Mouse (Mus musculus) heart, adult 18-20 months (tissue): ENCODE data around the gene Ggcx. TPM values are rescaled to one million over a fixed set of nuclear protein-coding genes. Genes with fewer than 3 reads are reported as not detected.
"Not testable (repeated sequence)": the region's sequence is repeated elsewhere in the genome, so short reads cannot be mapped to it uniquely, and the experiment has no call there.

ENCODE experiments used
- DNase-seq, 2 experiments: peaks; one replicate each; pipeline ENCODE4 v3.0.0; 2021 to 2022; ENCODE audit warnings: mixed read lengths in 1 of 2
- total RNA-seq, 2 experiments: library from RNA; stranded (reverse); gene quantifications; 2 replicates each; pipeline ENCODE4 v1.2.3; 2021

The Ggcx gene
- total RNA-seq, 2 experiments from 2014 or later, result 26.0 to 34.2 TPM

DNA sequence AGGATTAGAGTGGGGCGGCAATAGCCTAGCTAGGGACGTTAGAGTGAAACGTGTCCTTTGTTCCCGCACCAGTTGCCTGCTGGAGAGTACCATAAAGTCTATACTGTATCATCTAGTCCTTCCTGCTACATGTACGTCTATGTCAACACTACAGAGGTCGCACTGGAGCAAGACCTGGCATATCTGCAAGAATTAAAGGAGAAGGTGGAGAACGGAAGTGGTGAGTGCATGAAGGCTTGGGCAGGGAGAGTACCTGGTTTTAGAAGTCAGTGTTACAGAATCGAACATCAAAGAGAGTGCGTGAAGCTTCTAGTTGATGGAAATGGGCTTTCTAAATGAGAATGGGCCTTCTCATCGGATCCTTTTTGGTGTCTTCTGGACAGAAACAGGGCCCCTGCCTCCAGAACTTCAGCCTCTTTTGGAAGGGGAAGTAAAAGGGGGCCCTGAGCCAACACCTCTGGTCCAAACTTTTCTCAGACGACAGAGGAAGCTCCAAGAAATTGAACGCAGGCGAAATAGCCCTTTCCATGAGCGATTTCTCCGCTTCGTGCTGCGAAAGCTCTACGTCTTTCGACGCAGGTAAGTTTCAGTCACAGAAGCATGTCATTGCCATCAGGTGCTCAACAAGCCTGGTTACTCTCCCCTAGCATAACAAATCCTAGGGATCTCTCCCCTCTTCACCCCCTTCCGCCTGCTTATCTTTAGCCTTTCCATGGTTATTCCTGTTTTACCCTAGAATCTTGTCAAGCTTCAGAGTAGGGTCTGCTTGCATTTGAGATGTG lies 15.1 kb downstream of the Ggcx start:
- no peak for DNase-seq

DNA sequence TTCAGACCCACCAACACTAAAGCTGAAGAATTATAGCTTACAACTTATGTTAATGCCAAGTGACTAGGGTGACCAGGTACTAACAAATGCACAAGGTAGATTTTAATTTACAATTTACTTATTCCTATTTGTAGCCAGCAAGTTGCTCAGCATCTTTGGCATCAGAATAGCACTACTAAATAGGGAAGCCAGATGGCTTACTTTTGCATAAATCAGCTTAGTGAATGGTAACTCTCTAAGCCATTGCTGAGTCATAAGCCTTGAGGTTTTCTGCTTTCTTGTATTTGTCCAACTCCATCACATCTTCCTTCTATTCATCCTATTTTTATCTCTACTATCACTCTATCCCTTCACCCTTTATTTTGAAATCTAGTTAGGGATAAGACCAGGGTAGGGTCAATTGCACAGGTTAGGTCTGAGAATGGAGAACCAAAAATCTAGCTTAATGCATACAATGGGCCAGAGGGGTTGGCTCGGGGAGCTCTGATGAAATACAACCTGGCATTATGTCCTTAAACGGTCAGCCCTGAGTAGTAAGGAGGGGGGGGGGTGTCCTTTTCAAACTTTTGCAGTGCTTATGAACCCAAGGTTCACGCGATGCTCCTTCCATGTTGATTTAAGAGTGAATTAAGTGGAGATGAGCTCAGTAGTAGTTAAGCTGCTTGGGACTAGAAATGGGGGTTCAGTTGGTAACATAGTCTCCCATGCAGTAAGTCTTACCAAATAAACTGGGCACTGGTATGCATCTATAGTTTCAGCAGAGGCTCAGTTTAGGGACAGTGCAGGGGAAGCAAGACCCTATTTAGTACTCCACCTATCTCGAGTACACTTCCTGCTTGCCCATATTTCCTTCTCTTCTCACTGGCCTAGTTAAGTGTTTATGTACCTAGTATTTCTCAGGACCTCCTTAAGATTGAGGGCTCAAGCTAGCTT lies 17.1 kb downstream of the Ggcx start:
- DNase-seq, result no peak

DNA sequence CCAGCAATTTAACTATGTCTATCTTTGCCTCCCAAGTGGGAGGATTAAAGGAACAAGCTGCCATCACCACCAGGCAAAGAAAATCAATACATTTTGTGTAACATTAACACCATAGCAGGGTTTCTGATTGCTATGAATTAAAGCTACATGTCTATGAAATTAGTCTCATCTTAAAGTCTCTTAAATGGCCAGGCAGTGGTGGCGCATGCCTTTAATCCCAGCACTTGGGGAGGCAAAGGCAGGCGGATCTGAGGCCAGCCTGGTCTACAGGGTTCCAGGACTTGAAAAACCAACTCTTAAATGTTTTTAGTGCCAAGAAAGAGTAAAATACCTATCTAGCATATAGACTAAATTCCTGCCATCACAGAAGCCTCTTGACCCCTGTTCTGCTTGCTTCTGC lies 18.0 kb downstream of the Ggcx start:
- DNase-seq, result no peak

DNA sequence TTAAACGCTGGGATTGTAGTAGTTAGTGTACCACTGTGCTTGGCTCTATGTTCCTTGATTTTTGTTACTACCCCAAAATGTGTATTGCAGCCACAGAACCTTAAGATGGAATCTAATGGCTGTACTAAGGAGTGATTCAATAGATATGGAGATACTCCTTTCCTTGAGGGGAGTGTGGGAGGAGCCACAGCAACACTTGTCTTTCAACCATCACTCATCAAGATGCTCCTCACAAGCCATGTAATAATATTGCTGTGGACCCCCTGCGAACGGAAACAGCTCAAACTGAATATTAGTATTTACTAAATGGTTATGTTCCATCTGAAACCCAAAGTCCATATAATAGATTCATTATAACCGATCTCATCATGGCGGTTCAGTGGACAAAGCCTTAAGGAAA lies 24.1 kb downstream of the Ggcx start:
- no peak for DNase-seq

DNA sequence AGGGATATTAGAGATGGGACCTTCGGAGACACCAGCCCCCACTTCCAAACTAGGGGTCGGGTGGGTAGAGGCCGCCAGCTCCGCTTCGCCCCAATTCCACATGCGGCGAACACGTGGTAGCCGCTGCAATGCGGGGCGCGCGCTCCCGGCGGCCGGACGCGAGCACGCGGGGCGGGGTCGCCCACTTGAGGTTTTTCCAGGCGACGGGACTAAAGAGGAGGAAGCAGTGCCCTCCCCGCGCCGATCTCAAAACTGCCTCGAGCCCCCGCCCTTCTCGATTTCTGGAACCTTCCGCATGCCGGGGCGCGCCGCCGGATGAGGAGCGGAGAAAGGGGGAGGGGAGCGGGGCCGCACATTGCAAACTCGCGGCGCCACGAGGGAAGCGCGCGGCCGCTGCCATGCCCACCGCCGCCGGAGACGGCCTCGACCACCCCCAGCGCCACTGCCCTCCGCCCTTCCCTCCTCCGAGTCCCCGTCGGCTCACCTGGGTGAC lies 24.8 kb downstream of the Ggcx start:
- peak; percentile 95 to 96 for DNase-seq

DNA sequence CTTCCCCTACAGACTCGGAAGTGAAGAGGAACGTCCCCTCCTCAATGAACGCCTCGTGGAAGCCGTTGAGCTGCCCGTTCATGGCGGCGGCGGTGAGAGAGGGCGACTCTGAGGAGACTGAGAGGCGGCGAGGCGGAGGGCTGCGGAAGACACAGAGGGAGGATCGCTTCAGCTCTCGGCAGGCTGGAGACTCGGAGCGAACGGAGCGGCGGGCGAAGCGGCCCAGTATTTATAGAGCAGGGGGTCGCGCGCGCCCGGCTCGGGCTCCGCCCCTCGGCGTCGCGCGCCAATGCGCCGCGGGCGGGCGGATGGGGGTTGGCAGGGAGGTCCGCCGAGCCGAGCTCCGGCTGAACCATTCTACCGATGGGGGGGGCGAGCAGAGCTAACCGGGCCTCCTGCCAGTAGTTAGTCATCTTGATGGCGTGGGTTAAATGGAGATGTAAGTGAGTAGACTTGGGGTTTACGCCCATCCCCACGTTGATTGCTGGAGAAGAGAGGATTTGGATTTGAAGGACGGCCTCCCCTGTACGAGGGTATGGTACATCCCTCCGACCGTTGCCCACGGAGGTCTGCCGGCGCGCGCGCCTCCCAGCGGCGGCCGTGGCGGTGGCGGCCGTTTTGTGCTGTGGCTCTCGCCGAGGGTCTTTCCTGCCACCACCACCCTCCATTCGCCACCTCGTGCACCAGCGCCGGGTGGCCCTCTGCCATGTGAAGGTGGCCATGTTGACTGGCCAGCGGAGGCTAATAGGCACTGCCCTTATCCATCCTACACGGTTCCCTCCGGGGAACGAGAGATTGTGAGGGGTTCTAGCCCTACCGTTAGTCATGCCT lies 25.5 kb downstream of the Ggcx start, which contains the start of gene Mat2a:
Mat2a (minus strand) TSS at position 204 of the 831 bp plus-strand sequence.
- DNase-seq, result peak; percentile 95 to 96

DNA sequence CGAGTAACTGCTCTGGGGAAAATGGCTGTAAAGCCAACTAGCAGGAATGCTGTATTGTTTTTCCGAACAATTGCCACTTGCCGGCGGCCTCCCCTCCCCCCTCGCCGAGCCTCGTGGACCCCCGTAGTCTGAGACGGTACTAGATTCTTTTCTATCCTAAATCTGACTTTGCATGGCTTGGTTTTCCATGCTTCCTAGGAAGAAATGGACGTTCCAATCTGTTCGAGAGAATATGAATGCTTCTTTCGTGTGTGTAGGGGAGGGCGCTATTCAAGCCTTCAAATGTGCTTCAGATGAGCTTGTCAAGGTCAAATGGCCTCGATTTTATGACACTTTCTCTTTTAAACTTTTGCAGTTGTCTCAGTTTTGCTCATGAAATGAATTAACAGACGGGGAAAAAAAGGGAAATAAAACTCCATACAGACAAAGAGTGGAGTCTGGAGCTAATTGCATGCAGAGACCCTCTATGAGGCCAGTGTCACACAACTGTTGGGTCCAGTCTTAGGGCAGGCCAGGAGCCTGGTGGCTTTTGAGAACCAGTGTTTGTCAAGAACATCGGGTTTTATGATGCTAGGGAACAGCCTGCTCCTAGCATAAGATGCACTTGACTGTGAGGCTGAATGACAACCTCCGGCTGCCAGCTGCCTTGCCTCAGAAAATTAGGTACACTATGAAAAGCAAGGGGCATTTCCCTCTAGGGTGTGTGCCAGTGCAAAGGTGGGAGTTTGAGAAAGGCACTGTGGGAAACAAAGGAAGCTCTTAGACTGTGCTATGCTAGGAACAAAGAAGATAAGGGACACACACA lies 26.3 kb downstream of the Ggcx start:
- peak; percentile 22 to 49 for DNase-seq

DNA sequence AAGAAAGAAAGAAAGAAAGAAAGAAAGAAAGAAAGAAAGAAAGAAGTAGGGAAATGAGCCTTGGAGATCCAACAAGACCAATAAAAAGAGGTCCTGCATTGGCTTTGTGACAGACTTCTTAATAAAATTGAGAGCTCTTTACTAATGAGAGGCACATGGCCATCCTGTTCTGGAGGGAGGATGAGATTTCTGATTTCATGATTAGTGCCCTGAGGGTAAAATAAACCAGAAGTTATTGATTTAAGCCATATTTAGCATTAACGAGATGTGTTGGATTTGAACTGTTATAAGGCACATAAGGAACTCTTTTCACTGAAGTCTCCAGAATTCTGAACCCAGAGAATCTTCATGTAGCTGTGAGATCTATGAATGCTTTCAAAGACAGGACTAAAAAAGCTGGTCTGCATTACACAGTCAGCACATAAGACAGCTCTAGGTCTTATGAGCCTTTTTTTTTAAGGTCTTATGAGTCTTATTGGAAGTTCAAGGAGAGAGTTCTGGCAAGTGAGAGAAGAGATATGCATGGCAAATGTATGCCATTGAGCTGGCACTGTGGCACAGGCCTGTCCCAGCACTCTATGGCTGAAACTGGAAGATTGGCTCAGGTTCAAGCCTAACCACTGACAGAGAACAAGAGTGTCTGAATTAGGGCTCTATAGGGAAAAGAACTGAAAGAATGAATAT lies 29.0 kb downstream of the Ggcx start:
- DNase-seq, result no peak

DNA sequence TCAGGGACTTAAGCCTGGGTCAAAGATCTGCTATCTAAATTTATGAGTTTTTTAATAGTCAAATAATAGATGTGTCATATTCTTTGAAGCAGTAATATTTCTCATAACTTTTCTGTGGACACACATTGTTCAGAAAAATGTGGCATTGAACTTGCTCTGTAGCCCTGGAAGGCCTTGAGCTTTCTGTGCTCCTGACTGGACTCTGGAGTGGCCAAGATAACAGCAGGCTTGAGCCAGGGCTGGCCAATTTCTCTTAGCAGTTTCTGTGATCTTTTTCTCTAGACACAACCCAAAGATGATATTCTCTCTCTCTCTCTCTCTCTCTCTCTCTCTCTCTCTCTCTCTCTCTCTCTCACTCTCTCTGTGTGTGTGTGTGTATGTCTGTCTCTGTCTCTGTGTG lies 30.9 kb downstream of the Ggcx start:
- no peak for DNase-seq

DNA sequence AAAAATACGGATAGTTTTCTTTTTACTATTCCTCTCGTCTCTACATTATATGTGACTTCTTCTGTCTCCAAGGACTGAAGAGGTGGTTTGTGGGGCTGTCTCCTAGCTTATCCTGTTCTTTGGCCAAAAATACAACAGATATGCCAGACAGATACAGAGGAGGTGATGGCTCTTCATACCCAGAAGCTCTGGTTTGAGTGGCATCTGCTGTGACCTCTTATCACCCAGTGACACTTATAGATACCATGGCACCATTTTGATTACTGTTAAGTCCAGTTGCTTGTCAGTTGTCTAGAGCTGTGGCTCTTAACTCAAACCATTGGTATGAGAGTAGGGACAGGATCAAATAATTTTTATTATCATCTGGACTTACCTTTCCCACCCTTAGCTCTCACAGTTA lies 33.4 kb downstream of the Ggcx start:
- no peak for DNase-seq

DNA sequence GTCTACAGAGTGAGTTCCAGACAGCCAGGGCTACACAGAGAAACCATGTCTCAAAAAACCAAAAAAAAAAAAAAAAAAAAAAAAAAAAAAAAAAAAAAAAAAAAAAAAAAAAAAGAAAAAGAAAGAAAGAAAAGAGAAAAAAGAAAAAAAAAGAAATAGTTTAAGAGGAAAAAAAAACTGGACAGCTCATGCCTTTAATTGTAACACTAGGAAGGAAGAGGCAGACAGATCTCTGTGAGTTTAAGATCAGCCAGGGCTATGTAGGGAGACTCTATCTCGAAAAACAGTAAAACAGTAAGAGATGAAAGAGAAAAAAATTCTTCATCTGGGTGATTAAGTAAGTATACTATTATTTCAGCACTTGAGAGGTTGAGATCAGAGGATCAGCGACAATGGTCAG lies 37.7 kb downstream of the Ggcx start:
- DNase-seq, result not testable (repeated sequence)

DNA sequence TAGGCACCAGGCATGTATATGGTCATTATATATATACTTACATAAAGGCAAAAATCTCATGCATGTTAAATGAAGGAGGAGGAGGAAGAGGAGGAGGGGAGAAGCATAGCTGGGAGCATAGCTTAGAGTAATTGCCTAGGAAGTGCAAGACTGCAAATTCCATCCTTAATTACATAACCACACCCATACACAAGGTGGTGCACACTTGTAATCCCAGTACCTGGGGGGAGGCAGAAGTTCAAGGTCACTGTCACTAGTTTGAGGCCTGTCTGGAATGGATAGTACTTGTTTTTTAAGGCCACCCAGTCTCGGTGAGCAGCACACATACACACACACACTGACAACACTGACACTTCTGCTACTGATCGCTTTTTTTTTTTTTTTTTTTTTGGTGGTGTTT lies 38.2 kb downstream of the Ggcx start:
- no peak for DNase-seq

DNA sequence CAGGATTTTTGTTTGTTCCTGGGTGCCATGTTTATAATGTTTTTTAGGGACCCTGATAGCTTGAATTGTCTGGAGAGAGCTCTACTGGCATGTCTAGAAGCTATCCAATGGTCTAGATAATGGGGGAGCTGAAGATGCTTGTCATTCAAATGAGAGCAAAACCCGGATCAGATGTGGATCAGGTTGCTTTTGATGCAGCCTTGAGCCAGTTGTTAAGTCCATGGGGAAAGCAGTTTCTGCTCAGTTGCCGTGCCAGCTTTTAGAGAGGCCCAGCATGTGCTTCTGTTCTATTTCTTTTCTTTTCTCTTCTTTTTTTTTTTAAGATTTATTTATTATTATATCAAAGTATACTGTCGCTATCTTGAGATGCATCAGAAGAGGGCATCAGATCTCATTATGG lies 39.5 kb downstream of the Ggcx start:
- no peak for DNase-seq

DNA sequence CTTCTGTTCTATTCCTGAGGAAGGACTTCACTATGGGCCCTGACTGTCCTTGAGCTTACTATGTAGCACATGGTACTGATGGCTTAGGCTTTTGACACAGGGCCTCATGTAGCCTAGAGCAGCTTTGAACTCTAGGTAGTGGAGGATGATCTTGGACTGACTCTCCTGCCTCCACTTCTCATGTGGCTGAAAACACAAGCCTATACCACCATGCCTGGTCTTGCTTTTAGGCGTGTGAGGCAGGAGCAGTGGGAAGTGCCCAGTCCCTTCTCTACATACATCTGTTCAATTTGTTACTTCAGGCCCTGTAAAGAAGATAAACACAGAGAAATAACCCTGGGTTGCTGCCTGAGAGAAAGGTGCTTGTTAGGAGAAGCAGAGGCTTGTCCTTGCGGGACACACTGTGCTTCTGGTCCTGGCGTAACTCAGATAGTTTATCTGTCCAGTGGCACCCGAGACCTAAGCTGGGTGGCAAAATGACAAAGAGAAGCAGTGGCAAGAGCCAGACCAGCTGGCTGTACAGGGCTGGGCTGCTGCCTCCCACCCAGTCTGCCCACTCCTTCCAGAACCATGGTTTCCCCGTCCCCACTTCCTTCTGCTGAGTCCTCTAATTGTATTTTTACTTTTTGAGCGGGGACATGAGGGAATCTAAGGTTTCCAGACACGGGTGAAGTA lies 40.1 kb downstream of the Ggcx start:
- DNase-seq, result peak; percentile 54 to 76

DNA sequence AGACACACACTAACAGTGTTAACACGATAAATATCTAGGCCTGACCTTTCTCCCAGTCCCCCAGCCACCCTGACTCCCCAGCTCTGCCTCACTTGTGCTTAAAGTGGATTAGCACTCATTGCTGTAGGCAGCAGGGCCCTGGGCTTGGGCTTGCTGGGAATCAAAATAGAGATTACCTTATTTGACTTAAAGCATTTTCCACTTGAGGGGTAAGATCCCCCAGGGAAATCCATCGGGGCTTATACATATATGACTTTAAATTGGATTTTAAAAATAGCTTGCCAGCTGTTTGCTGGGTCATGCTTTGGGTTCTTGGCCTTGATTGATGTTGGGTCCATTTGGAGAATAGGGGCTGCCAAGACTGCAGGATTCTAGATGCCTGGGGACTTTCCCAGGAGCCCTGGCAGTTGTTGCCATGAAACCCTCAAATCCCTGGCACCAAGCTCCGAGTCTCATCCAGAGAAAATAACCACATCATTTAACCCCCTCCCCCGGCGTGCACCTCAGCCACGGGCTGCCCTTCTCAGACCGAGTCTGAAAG lies 40.8 kb downstream of the Ggcx start:
- peak; percentile 44 to 57 for DNase-seq

DNA sequence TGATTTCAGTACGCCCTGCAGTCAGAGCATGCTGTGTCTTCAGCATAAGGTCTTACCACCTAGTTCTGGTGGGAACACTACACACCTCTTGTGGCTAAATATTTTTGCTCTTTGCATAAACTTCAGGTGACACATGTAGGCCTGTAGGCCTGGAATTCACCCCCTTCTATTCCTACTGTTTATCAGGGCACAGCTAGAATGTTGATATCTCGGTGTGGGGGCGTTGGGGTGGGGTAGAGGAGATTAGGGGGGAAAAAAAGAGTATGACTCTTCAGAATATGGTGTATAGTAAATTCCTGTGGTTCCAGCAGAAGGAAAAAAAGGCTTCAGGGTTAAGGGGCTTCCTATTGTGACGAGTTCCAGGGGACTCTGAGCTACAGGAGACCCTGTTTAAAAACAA lies 42.5 kb downstream of the Ggcx start:
- DNase-seq, result no peak

DNA sequence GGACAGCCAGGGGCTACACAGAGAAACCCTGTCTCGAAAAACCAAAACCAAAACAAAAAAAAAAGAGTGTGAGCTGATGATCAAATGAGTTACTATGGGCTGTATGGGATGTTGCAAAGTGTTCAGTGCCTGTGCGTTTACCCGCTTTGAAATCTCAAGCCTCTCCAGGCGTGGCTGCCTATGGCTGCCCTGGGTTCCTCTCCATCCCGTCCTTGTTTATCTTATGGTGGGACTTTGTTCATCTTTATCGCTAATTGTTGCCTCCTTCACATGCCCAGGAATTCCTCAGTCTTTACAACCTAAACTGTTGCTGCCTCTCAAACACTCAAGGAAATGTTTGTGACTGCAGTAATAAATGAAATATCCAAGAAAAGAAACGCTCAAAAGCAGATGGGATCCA lies 44.3 kb downstream of the Ggcx start:
- no peak for DNase-seq

DNA sequence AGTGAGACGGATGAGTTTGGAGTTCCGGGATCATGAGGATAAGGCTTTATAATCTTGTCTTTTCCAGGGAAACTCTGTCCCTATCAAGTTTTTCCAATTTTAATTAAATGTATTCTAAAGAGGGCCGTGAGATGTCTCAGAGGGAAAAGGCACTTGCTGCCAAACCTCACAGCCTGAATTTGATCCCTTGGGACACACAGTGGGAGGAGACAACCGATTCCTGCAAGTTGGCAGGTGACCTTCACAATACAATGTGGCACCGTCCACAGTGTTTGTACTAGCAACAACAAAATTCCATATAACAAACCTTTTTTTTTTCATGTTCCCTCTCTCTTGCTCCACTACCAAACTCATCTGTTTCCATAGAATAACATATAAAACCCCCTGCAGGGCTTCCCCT lies 44.8 kb downstream of the Ggcx start:
- peak in 1 of 2 experiments; percentile 25 for DNase-seq

DNA sequence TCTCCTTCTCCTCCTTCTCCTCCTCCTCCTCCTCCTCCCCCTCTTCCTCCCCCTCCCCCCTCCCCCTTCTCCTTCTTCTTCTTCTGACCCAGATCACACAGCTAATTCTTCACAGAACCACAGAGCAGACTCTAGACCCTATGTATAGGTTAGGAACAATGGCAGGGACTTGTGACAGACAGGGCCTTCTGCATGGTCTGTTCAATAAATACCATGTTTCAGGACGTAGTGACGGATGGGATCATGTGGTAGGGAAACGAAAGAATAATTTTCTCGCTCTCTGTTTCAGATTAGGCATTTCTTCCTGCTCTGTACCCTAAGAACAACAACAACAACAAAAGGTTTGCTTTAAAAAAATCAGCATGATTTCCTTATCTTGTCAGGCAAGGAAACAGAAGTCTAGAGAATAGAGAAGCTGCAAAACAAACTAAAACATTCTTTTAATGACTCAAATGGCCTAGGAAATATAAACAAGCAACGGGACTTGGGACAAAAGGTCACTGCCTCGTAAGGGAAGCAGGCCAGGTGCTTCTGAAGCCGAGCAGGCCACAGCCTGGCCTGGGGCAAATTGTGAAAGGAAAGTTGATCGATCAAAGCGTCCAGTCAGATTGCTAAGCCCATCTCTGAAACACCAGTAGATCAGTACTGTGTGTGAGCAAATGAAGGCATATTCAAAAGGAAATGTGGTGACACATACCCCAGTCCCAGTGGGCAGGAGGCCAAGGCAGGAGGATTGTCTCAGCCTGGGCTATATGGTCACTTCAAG lies 46.1 kb downstream of the Ggcx start:
- DNase-seq, result peak; percentile 40 to 47
